Mouse (Mus musculus): ENCODE measurements around the gene Amigo1. TPM values are rescaled to one million over a fixed set of nuclear protein-coding genes. Genes with fewer than 3 reads are reported as not detected.

Gene Amigo1
- total and polyA plus RNA-seq, 2 experiments from 2014 or later, result 11.3 to 36.6 TPM

DNA sequence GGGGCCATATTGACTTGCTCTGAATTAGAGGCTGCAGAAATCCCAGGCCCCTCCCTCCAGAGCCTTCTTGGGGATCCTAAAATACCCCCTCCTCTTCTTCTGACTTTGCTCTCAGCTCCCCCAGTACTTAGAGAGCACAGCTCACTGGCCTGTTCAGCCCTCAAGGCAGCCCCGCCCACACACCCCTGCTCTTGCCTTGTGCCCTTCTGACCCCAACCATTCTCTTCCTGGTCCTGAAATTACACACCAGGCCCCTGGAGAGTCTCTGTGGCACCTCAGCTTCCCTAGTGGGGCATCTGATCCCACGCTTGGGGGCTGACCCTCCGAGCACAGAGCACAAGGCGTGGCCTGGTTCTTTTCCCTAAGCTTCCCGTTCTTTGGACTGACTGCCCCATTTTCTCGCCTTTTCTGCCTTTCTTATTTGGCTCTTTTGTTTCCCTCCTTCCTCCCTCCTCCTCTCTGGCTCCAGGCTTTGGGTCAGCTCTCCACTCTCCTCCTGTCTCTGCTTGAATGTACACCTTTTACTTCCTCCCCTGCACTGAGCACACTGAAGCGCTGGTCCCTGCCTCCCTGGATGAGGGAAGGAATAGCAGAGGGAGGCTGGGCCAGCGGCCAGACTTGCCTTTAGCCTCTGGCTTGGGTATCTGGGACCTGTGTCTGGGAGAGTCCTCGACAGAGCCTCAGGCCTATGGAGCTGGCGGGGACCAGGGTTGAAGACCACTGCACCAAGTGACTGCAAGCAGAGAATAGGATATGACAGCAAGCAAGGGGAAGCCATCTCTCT lies 20.4 kb upstream of the Amigo1 start:
- WGBS, result 28% methylated on average over 10 of the region's 10 CpGs
- Histone ChIP-seq H3K36me3 (ENCODE audit: insufficient read depth, low read length) (no peaks in the 10 kb centered on the region), H3K9ac (replicated peaks; ENCODE audit: low read length) (no peak overlapping the region), H3K4me3 (ENCODE audit: low read length) (no peak overlapping the region), H3K4me1 (ENCODE audit: insufficient read depth, low read length) (peaks cover 12% of the 10 kb centered on the region; the same call in 1 of the 2 replicates), H3K4me2 (ENCODE audit: low read depth, low read length) (0 out of 2 replicates have a peak overlapping the region, but pooled peaks have one; percentile 48), H3K27ac (peak overlapping the region; percentile 26; the same call in 1 of the 2 replicates), H3K27me3 (ENCODE audit: insufficient read depth, low read length) (no peaks in the 10 kb centered on the region), H3K9me3 (ENCODE audit: low read length) (no peaks in the 10 kb centered on the region)
- no peak for TF ChIP-seq CTCF (IDR thresholded peaks at IDR 0.05; ENCODE audit: low read depth)
- DNase-seq (ENCODE audit: low spot score) (peak; percentile 18), ATAC-seq (peak; percentile 31; the same call in 1 of the 2 replicates)

DNA sequence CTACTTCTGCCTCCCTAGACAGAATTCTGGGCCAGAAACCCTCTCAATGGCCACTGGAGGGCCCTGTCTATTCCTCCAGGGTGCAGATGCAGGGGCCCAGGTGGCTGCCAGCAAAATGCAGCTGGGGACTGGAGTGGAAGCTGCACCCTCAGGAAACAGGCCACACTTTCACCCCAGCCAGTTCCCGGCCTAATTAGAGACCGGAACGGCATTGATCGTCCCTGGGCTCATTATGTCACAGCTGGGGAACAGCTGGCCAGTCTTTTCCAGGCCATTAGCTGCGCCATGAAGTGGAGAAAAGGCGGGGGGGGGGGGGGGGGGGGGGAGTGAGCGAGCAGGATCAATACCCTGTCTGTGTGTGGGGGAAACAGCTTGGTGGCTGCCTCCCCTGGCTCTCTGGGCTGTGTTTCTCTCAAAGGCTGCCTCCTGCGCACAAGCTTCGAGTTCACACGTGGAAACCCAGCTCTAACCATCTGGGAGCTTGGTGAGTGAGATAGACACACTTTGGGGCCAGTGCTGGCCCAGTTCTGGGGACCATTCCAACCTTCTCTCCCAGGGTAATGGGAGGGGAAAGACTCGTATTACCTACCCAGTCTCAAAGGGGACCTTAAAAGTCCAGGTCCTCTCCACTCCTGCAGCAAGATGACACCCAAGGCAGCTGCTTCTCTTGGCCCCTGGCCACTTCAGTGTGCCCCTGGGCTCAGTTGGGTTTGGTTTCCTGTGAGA lies 19.5 kb upstream of the Amigo1 start:
- peak; percentile 76 for DNase-seq (ENCODE audit: low spot score)
- WGBS, result 12% methylated on average over 8 of the region's 11 CpGs
- Histone ChIP-seq H3K4me3 (ENCODE audit: low read length) (no peak overlapping the region), H3K9me3 (ENCODE audit: low read length) (no peaks in the 10 kb centered on the region), H3K4me1 (ENCODE audit: insufficient read depth, low read length) (peaks cover 12% of the 10 kb centered on the region; the same call in 1 of the 2 replicates), H3K27me3 (ENCODE audit: insufficient read depth, low read length) (no peaks in the 10 kb centered on the region), H3K4me2 (ENCODE audit: low read depth, low read length) (no peak overlapping the region), H3K9ac (replicated peaks; ENCODE audit: low read length) (no peak overlapping the region), H3K36me3 (ENCODE audit: insufficient read depth, low read length) (no peaks in the 10 kb centered on the region), H3K27ac (no peak overlapping the region)
- peak; percentile 75 for ATAC-seq
- peak; percentile 48 for TF ChIP-seq CTCF (IDR thresholded peaks at IDR 0.05; ENCODE audit: low read depth)

DNA sequence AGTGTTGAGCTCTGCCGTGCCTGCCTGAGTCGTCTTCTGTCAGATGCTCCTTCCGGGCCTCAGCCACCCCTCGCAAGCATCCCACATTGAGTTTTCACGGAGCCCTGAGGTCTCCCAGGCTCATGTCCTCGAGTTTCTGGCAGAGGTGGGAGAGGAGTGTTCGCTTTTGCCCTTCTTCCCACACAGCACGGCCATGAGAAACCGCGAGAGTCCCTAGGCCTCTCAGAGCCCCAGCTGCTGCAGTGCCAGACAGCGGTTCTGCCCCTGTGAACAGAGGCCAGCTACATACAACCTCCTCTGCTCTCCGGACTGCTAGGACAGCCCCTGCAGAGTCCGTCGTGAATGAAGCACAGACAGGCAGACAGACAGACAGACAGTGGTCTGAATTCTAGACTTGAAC lies 18.6 kb upstream of the Amigo1 start:
- Histone ChIP-seq H3K4me2 (ENCODE audit: low read depth, low read length) (no peak overlapping the region), H3K9ac (replicated peaks; ENCODE audit: low read length) (no peak overlapping the region), H3K27ac (no peak overlapping the region), H3K9me3 (ENCODE audit: low read length) (no peaks in the 10 kb centered on the region), H3K4me1 (ENCODE audit: insufficient read depth, low read length) (peaks cover 12% of the 10 kb centered on the region; the same call in 1 of the 2 replicates), H3K4me3 (ENCODE audit: low read length) (no peak overlapping the region), H3K36me3 (ENCODE audit: insufficient read depth, low read length) (no peaks in the 10 kb centered on the region), H3K27me3 (ENCODE audit: insufficient read depth, low read length) (no peaks in the 10 kb centered on the region)
- no peak for TF ChIP-seq CTCF (IDR thresholded peaks at IDR 0.05; ENCODE audit: low read depth)
- DNase-seq (ENCODE audit: low spot score) (no peak), ATAC-seq (no peak)
- 46% methylated on average over 14 of the region's 14 CpGs for WGBS

DNA sequence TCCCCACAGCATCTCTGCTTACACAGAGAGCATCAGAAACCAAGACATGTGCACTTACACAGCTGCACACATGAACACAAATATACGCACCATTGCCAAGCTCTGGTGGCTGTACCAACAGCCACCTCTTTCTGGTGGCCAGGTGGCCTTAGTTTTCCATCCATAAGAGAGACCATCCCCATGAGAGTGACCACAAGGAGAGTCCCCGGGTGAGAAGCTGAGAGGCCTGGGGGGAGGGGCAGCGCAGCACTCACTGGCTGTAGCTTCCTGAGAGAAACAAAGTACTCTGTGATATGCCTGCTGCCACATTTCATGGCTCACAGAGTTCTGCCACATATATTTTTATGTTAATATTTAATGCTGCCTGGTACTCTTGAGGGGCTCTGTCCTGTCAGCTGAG lies 16.9 kb upstream of the Amigo1 start:
- WGBS, result 51% methylated on average over 3 of the region's 3 CpGs
- no peak for ATAC-seq

DNA sequence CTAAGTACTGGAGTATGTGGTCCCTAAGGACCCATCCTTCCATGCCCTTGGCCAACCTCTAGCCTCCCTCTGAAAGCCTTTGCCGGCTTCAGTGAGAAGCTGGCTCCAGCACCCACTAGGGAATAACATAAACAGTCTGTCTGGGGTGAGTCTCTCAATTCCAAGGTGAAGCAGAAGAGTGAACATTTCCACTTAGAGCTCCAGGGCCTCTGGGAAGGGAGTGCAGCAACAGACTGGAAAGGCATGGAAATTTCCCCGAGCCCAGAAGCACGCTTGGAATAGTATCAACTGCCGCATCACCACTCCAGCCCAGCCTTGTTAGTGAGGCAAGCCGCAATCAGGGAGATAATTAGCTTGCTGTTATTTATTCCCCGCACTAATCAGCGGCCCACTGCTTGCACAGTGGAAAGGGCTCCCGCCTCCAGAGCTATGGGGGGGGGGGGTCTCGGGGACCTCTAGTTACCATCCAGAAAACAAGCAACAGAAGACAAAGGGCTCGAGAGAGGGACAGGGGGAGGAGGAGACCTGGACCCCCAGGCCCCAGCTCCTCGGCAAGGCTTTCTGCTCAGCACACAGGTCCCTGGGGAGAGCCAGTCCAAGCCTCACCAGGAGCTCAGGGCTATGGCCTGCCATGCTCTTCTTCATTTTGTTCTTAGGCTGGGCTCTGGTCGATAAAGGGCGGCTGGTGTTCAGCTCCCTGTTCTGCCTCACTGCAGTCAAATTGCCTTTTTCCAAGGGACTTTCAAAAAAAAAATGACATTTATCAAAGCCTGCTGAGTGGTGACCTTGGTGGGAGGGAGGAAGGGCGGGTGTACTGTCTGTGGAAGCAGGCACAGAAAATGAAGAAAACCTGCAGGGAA lies 11.2 kb upstream of the Amigo1 start:
- DNase-seq (ENCODE audit: low spot score) (peak; percentile 80), ATAC-seq (peak; percentile 82)
- Histone ChIP-seq H3K36me3 (ENCODE audit: insufficient read depth, low read length) (no peaks in the 10 kb centered on the region), H3K4me1 (ENCODE audit: insufficient read depth, low read length) (peaks cover 10% of the 10 kb centered on the region; the same call in 1 of the 2 replicates), H3K4me2 (ENCODE audit: low read depth, low read length) (peak overlapping the region; percentile 42), H3K27me3 (ENCODE audit: insufficient read depth, low read length) (no peaks in the 10 kb centered on the region), H3K27ac (peak overlapping the region; percentile 66), H3K9me3 (ENCODE audit: low read length) (no peaks in the 10 kb centered on the region), H3K9ac (replicated peaks; ENCODE audit: low read length) (peak overlapping the region; percentile 31; the same call in 1 of the 2 replicates), H3K4me3 (ENCODE audit: low read length) (no peak overlapping the region)
- no peak for TF ChIP-seq CTCF (IDR thresholded peaks at IDR 0.05; ENCODE audit: low read depth)
- WGBS, result 16% methylated on average over 14 of the region's 14 CpGs

More for the DNA sequence above, 16.9 kb upstream of the Amigo1 start:
- TF ChIP-seq CTCF (IDR thresholded peaks at IDR 0.05; ENCODE audit: low read depth), result no peak
- Histone ChIP-seq H3K36me3 (ENCODE audit: insufficient read depth, low read length) (no peaks in the 10 kb centered on the region), H3K4me1 (ENCODE audit: insufficient read depth, low read length) (peaks cover 12% of the 10 kb centered on the region; the same call in 1 of the 2 replicates), H3K4me2 (ENCODE audit: low read depth, low read length) (no peak overlapping the region), H3K9ac (replicated peaks; ENCODE audit: low read length) (no peak overlapping the region), H3K27me3 (ENCODE audit: insufficient read depth, low read length) (no peaks in the 10 kb centered on the region), H3K9me3 (ENCODE audit: low read length) (no peaks in the 10 kb centered on the region), H3K4me3 (ENCODE audit: low read length) (no peak overlapping the region), H3K27ac (no peak overlapping the region)
- DNase-seq (ENCODE audit: low spot score), result no peak

All from hindbrain, postnatal 0 days (tissue).